Mouse (Mus musculus): Measurements from ENCODE around the gene Zfp987.

GRCm38 (mm10) chr4:146055335-146055734 lies 41.8 kb upstream of the Zfp987 start:
- no peak for TF ChIP-seq CTCF (IDR thresholded peaks at IDR 0.05; ENCODE audit: extremely low read depth, insufficient read depth, low read length)
- TF ChIP-seq POLR2A (IDR thresholded peaks at IDR 0.05; ENCODE audit: extremely low read depth, insufficient read depth, low read length): no peak

Data from cortical plate, adult 2 months (tissue).